Mouse (Mus musculus) telencephalon, adult 2 months (tissue): ENCODE results near the gene Chid1.

ENCODE experiments used
- DNase-seq: peaks from one replicate; pipeline ENCODE4 v3.0.0-alpha.2; 2011; ENCODE audit warnings: low read depth, low spot score

The Chid1 gene

DNA sequence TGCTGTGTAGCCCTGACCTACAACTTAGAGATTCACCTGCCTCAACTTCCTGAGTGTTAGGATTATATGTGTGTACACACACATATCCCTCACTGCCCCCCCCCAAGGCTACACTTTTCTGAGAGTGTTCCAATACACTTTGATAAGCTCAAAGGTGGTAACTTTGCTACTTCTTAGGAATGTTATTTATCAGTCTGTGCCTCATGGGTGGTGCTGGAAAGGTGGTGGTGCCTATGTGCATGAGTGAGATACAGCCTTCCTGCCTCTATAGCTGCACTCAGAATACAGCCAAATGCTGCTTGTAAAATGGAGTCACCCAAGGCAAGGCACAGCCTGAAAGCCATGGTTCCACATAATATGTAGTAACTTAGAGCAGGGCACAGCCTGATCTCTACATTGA lies 19.3 kb upstream of the Chid1 start:
- DNase-seq = no peak

DNA sequence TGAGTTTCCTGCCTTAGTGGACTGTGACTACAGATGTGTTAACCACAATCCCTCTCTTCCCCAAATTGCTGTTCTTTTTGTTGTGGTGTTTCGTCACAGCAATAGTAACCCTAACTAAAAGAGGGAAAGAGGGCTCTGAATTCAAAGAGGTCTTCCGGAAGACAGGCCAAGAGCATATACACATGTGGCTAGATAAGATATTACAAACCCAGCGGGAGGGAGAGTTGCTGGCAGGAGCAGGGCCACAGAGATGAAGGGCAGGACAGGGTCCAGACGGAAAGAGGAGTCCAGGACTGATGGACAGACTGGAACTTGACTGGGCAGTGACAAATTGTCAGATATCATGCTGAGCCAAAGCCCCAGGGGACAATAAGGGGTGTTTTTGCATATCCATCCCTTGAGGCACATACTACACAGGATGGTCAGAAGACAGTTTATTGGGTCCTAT lies 18.7 kb upstream of the Chid1 start:
- DNase-seq = no peak

- no peak for DNase-seq
Measured at GRCm38 (mm10) chr7:141550464-141550863, 10.8 kb upstream of the Chid1 start.

DNA sequence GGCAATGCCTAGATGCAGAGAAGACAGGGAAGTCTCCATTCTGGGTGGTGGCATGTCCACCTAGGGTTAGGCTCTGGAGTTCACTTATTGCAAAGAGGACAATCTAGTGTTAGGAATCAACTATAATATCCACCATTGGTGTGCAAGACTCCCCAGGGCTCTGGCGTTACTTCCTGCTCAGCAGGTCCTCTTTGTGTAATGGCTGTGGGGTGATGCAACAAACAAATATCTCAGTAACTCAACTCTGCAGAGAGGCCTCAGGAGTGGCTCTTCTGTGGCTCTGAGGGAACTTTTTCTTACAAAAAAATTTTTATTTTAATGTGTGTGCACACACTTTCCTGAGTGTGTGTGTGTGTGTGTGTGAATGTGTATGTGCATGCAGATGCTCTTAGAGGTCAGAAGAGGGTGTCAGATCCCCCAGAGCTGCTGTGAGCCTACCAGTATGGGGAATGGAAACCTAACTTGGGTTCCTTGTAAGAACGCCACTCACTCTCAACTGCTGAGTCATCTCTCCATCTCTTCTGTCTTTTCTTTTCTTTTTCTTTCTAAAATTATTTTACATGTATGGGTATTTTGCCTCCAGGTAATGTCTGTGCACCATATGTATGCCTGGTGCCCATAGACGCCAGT lies 9.9 kb upstream of the Chid1 start:
- DNase-seq = no peak

DNA sequence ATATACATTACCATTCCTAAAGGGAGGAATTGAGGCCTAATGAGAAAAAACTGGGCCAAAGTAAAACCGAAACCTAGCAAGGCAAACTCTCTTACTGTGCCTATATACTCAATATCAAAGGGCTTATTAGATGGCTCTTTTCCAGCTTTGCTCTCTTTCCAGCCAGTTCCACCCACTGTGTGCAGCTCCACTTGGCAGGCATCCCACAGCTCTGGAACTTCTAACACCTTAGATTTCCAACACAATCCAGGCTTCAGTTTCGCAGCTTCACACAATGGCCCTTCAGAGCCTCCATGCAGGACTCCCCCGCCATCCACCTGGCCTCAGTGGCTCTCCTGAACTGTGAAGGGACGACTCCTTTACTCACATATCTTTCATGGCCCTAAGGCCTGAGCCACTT lies 5.0 kb upstream of the Chid1 start:
- DNase-seq = no peak

DNA sequence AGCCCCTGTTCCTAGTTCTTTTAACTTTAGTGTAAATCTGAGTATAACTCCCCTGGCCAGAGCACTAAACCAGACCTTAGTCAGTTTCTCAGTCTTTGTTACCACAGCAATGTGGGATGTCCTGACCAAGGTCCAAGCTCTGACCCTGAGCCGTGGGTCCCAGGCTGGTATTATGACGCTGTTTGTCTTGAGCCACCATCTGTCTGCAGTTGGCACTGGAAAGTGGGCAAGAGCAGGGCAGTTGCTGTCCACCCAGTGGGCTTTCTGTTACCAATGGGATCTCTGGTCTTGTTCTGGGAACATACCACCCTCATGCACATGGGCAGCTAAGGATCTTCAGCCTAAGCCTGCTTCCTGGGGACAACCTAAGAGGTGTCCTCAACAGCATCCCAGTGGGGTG lies 2.9 kb upstream of the Chid1 start:
- DNase-seq = no peak

DNA sequence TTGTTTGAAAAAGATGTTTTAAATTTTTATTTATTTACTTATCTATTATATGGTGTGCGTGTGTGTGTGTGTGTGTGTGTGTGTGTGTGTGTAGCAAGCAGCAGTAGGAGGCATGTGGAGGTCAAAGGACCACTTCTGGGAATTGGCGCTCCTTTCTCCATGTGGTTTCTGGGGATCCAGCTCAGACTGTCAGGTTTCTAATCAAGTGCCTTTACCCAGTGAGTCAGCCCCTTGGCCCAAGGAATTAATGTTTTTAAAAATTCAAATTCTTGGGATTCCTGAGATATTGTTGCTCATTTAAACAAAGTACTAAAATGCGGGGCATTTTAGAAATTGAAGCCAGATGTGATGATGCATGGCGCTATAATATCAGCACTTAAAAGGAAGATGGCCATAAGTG lies 2.0 kb upstream of the Chid1 start:
- DNase-seq = no peak

DNA sequence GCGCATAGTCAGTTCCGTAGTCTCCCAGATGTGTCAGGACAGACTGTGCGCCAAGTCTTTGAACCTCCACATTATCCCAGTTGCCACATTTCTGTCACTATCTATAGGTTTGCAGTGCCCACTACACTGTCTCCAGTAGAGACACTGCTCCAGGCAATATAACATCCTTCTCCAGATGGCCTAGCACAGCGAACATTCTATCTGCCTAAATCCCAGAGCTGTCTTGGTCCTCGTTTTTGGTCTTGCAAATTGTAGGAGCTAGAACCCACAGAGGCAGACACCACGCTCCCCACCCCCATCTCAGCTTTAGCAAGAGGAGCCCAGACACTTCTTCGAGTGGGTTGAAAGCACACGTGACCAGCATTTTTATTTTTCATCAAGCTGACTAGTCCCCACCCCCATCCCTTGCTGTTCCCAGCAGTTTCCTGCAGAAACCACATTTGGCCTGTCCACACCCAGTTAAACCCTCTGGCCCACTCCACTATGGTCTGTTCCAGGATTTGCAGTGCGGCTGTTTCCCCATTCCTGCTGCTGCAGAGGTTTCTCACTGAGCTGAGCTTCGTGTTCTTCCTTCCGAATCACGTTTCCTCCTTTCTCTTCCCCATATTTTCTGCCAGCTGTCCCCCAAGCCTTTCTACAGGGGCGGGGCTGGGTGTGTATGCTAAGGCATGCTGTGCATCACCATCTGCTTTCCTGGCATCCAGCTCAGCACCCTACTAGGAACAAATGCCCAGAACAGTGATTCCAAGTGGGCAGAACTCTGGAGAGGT lies 840 bp upstream of the Chid1 start:
- peak; percentile 91 for DNase-seq

DNA sequence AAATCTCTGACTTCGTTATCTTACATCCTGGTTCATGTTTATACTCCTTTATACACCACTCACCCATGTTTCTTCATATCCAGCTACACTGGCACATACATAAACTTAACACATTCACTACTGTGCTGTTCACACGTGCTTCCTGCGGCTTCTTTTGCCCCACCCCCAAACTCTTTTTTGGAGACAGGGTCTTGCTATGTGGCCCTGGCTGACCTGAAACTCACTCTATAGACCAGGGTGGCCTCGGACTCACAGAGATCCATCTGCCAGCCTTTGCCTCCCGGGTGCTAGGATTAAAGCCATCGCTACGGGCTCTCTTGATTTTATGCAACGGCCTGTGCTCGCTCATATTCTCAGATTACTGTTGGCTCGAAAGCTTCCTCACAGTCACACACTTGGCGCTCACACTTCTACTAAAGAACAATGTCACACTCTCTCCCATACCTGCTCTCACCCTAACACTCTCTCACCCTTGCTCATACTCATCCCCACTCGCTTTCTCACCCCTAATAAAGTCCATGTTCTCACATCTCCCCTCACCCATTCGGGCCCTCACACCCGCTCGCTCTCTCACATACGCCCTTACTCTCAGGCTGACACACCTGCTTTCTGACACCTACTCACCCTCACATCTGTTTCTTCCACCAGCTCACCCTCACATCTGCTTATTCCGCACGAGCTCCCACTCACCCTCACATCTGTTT lies 653 bp downstream of the Chid1 start:
- DNase-seq = no peak

DNA sequence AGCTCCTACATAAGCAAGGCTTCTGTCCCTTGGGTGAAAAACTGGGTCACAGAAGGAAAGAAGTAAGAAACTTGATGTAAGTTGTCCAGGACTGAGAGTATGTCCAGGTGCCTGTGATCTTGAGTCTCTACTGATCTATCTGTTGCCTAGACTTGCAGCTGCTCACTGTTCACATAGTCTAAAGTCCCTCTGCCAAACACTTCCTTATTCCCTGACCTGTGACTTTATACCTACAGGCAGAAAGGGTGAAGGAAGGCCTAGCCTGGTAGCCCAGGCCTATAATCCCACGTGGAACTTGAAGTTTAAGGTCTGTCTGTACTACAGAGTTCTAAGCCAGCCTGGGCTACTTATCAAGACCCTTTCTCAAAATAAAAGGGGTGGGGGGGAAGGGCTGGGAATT lies 4.1 kb downstream of the Chid1 start:
- no peak for DNase-seq

DNA sequence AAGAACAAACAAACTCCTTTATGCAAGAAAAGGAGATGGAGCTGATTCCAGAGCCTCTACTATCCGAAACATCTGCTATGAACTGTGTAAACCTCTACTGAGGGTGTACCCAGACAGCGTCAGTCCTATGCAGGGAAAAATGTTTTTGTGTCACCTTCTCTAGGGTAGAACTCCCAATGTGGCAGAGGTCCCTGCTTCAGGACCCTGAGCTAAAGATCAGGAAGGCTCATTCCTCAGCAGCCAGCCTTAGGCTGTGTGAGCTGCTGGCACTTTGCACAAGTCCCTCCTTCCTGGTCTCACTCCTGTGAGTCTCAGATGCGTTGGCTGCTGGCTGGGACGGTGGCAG lies 14.1 kb downstream of the Chid1 start:
- DNase-seq = no peak

DNA sequence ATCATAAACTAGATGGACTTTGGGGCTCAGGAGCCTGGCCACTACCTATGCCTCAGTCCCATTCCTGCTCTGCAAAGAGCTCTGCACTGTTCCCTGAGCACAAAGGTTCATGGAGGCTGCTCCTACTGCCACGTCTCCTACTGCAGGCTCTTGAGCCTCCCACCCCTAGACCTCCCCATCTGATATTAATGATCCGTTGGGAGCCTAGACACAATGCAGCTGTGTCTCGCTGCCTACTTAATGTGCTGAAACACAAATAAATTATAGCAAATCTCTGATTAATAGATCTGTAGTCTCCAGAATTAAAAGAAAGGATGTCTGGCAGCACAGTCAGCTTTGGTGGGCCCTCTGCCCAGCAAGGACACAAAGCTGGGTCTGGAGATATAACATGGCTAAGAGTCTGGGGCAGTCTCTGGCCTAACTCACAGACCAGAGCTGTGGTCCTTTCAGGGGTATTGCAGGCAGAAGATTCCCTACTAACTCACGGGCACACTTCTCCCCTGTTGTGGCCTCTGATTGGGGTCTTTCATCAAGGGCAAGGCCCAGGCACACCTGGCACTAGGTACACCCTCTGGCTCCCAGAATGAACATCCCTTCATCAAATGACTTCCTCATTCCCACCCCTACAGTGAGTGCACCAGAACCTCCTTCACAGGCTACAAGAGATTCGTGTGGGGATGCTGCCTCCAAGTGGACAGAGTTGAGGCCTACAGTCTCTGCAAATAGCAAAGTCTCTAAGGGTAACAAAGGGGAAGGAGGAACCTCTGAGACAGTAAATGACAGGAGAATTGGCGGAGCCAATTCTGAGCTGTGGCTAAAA lies 14.7 kb downstream of the Chid1 start:
- DNase-seq = peak; percentile 55

DNA sequence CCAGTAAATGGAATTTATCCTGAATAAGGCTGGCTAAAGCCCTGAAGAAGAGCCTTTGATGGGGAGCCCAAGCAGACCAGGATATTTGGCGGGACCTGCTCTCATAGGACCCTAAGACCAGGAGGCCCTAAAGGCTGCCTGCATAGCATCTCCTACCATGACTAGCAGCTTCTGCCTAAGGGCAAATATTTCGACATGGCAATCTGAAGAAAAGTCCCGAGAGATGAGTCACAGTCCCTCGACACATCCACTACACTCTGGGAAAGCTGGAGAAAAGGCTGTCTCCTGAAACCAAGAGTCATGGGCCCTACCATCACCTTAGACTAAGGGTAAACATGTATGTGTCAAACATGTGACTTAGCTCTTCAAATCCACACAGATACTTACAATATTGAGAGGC lies 15.4 kb downstream of the Chid1 start:
- no peak for DNase-seq

DNA sequence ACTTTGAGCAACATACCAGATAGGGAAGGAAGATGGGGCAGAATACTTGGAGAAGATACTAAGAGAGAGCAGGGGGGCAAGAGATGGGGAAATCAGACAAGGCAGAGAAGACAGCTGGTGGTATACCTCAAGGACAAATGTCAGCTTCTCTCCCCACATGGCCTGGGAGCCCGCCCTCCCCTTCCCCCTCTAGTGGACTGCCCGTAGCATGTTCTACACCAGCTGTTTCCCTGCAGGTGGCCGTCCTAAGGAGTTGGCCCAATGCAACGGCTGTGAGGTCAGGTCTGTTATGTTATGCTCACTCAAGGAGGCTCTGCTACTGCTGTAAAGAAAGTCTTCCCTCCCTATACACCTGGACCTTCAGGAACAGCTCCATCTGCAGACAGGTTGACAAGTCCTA lies 16.6 kb downstream of the Chid1 start:
- DNase-seq = no peak

- DNase-seq = no peak
Measured at GRCm38 (mm10) chr7:141519795-141520194, 19.9 kb downstream of the Chid1 start.

DNA sequence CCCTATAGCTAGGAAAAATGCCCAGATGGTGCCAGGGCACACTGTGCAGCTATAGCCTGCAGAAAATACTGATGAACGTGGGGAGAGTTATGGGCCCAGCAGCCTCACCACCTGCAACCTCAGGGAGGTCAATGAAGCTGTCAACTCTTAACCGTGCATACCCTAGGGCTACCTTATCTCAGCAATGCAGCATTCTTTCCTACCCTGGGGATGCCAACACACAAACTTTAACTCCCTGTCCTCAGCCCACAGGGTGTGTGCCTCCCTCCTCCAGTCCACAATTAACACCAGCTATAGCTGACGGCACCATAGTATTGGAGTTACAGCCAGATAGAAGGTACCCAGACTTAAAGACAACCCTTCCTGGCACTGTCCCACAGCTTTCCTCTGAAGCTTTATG lies 20.7 kb downstream of the Chid1 start:
- no peak for DNase-seq

DNA sequence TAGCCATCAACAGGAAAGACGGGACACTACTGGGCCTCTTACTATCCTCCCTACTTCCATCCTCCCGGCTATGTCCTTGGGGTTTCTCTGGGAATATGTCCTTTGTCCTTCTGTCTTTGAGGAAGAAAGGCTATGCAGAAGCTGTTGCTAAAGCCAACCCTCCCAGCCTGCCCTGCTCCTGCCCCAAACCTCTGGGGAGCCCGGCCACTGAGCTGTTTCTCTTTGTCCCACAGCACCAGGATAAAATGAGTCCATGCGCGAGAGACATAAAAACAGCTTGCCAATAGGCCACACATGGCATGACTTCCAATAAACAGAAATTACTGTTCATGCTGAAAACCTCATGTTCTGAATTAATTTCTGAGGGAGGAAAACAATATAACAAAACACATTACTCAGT lies 21.4 kb downstream of the Chid1 start:
- DNase-seq = no peak

DNA sequence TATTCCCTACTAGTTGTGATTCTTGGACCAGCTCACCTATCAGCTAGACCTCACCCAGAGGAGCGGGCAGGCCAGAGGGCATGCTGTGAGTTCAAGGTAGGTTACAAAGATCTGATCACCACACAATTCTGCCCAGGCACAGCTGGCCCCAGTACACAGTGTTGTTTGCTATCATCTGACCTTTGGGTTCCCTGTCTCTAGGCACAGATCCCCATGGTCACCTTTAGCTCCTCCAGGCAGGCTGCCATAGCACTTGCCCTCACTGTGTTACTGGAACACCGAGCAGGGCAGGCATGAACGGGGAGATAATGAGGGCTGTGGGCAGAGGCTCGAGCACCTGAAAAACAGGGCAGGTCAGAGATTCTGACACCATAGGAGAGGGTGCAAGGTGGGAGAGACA lies 22.0 kb downstream of the Chid1 start:
- no peak for DNase-seq

DNA sequence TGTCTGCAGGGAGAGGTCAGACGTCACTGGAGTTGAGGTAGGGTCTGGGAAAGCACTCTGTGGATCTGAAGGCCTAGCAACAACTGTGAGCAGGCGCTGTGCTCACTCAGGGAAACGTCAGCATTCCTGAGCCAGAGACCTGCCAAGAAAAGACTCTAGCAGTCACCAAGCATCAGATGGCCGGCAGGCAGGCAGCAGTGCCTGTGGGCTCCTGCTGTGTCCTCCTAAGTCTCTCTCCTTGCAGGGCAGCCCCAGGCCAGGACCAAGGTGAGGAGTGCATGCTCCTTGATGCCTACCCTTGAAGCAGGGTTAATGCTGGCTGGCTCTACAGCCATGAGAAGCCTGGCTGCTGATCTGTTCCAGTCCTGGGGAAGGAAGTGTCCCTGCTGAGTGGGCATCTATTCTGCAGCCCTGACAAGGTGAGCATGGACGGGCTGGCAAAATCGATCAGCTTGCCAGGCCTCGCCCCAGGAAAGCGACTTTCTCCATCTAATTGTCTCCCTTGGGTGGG lies 28.9 kb downstream of the Chid1 start:
- DNase-seq = no peak

GRCm38 (mm10) chr7:141510196-141510595 lies 29.5 kb downstream of the Chid1 start:
- DNase-seq = no peak

GRCm38 (mm10) chr7:141508160-141508559 lies 31.5 kb downstream of the Chid1 start:
- DNase-seq = no peak

- DNase-seq = no peak
Measured at GRCm38 (mm10) chr7:141506278-141506677, 33.4 kb downstream of the Chid1 start.
